Mouse (Mus musculus) Patski (cell line): ENCODE measurements at regions not wholly inside any gene's neighbourhood (a gene's known extent, or its start where the extent isn't known, plus 50 kb on each side); places are given as distances from the start of the nearest gene placed in this dataset.

Experiments
- ATAC-seq: fragments of 100-300 bp; one replicate; pipeline ENCODE4 v1.8.0; 2021
- CTCF ChIA-PET: fragments of 350-600 bp; sonication (Branson Sonifier 250); formaldehyde crosslinking; loops from one replicate; lab custom pipeline; 2022; ENCODE audit warnings: inconsistent platforms; lab: Charles Lee
- POLR2A ChIA-PET: fragments of 350-600 bp; sonication (Branson Sonifier 250); formaldehyde crosslinking; loops from one replicate; lab custom pipeline; 2022; ENCODE audit warnings: antibody characterized with exemption, inconsistent platforms; lab: Charles Lee
- DNase-seq: peaks from one replicate; pipeline ENCODE4 v3.0.0-alpha.2; 2011; ENCODE audit warnings: low read depth, low spot score
- H3K27me3 ChIP-seq: fragments of 371-371 bp; one replicate; pipeline ENCODE4 v1.5.1; 2021
- CTCF ChIP-seq: fragments of 100-300 bp; IDR thresholded peaks from one replicate; pipeline ENCODE4 v1.5.1; 2021
- in situ Hi-C: fragments of 300-500 bp; cut with MboI; formaldehyde crosslinking; loops from 3 replicates; pipeline ENCODE4 v1.11.1; 2018; ENCODE audit warnings: low pct_unique_long_range_greater_than_20kb, mixed read lengths

- ATAC-seq, result no peak
- ChIA-PET POLR2A (no interaction called here), CTCF (no interaction called here)
- TF ChIP-seq CTCF, result no peak
- in situ Hi-C loops, result no loop called here
- no peak for DNase-seq
- H3K27me3 ChIP-seq, result no peaks in the 10 kb centered on the region
These were observed 665.2 kb upstream of the Fat3 start for GRCm38 (mm10) chr9:17166331-17166730.

GRCm38 (mm10) chr9:17158481-17159366, 657.6 kb upstream of the Fat3 start:
- TF ChIP-seq CTCF, result no peak
- DNase-seq (no peak), ATAC-seq (no peak)
- H3K27me3 ChIP-seq, result no peaks in the 10 kb centered on the region
- in situ Hi-C loops, result no loop called here
- POLR2A ChIA-PET, result no interaction called here
- CTCF ChIA-PET, result no interaction called here

GRCm38 (mm10) chr9:17152369-17152768, 651.3 kb upstream of the Fat3 start:
- ChIA-PET CTCF (interaction anchor here (1.3 kb wide), 1 partner anchor 10 kb away, joined by 3 read pairs; no protein-coding TSS in a partner anchor), POLR2A (interaction anchor here (0.7 kb wide), 1 partner anchor 80 kb away, joined by 4 read pairs; no protein-coding TSS in a partner anchor)
- no peak for ATAC-seq
- no peaks in the 10 kb centered on the region for H3K27me3 ChIP-seq
- DNase-seq, result no peak
- TF ChIP-seq CTCF, result no peak
- in situ Hi-C loops, result no loop called here

GRCm38 (mm10) chr9:17149424-17149823, 648.3 kb upstream of the Fat3 start:
- ChIA-PET POLR2A (no interaction called here), CTCF (interaction anchor here (0.7 kb wide), 1 partner anchor 13 kb away, joined by 3 read pairs; no protein-coding TSS in a partner anchor)
- in situ Hi-C loops, result no loop called here
- no peaks in the 10 kb centered on the region for H3K27me3 ChIP-seq
- ATAC-seq (no peak), DNase-seq (no peak)
- no peak for TF ChIP-seq CTCF
